Mouse (Mus musculus): Measurements from ENCODE around the gene Gmip. TPM values are rescaled to one million over a fixed set of nuclear protein-coding genes. Genes with fewer than 3 reads are reported as not detected.

The Gmip gene
- polyA plus RNA-seq, 1 experiment from 2014 or later, result 31.5 TPM

- Histone ChIP-seq H3K27me3 (no peaks in the 10 kb centered on the region), H3K27ac (peak overlapping the region; percentile 90), H3K4me2 (peak overlapping the region; percentile 90), H3K4me1 (replicated peaks) (peaks cover 36% of the 10 kb centered on the region), H3K9me3 (no peaks in the 10 kb centered on the region), H3K36me3 (peaks cover 34% of the 10 kb centered on the region), H3K4me3 (peak overlapping the region; percentile 100), H3K9ac (peak overlapping the region; percentile 99)
- WGBS, result under 1% methylated on average over 44 of the region's 48 CpGs
- ATAC-seq (ENCODE audit: low FRiP score), result peak; percentile 84
These were observed 16.9 kb upstream of the Gmip start for GRCm38 (mm10) chr8:69791415-69792068.

- Histone ChIP-seq H3K27me3 (no peaks in the 10 kb centered on the region), H3K4me2 (no peak overlapping the region), H3K4me3 (no peak overlapping the region), H3K4me1 (replicated peaks) (peaks cover 36% of the 10 kb centered on the region), H3K9me3 (no peaks in the 10 kb centered on the region), H3K27ac (no peak overlapping the region), H3K36me3 (peaks cover 55% of the 10 kb centered on the region), H3K9ac (0 out of 2 replicates have a peak overlapping the region, but pooled peaks have one; percentile 5)
- 97% methylated on average over 4 of the region's 4 CpGs for WGBS
- no peak for ATAC-seq (ENCODE audit: low FRiP score)
These were observed 14.8 kb upstream of the Gmip start for GRCm38 (mm10) chr8:69793666-69794065.

GRCm38 (mm10) chr8:69794096-69794495 is 14.4 kb upstream of the Gmip start:
- Histone ChIP-seq H3K4me2 (no peak overlapping the region), H3K4me1 (replicated peaks) (peaks cover 36% of the 10 kb centered on the region), H3K27me3 (no peaks in the 10 kb centered on the region), H3K9ac (0 out of 2 replicates have a peak overlapping the region, but pooled peaks have one; percentile 5), H3K4me3 (no peak overlapping the region), H3K27ac (no peak overlapping the region), H3K9me3 (no peaks in the 10 kb centered on the region), H3K36me3 (peaks cover 59% of the 10 kb centered on the region)
- ATAC-seq (ENCODE audit: low FRiP score), result no peak
- 91% methylated on average over 3 of the region's 3 CpGs for WGBS

- peaks cover 67% of the 10 kb centered on the region for H3K36me3 ChIP-seq
- no peak overlapping the region for H3K9ac ChIP-seq
- H3K4me2 ChIP-seq, result no peak overlapping the region
- no peaks in the 10 kb centered on the region for H3K9me3 ChIP-seq
- H3K27me3 ChIP-seq, result no peaks in the 10 kb centered on the region
- H3K27ac ChIP-seq, result no peak overlapping the region
- H3K4me1 ChIP-seq (replicated peaks), result peaks cover 32% of the 10 kb centered on the region
- no peak for ATAC-seq (ENCODE audit: low FRiP score)
- no peak overlapping the region for H3K4me3 ChIP-seq
- WGBS, result 92% methylated on average over 6 of the region's 6 CpGs
These were observed 13.6 kb upstream of the Gmip start for GRCm38 (mm10) chr8:69794901-69795300.

GRCm38 (mm10) chr8:69796721-69797345 is 11.6 kb upstream of the Gmip start:
- Histone ChIP-seq H3K36me3 (peaks cover 87% of the 10 kb centered on the region), H3K9me3 (no peaks in the 10 kb centered on the region), H3K4me1 (replicated peaks) (peaks cover 22% of the 10 kb centered on the region), H3K4me2 (no peak overlapping the region), H3K27me3 (no peaks in the 10 kb centered on the region), H3K27ac (no peak overlapping the region), H3K9ac (no peak overlapping the region), H3K4me3 (no peak overlapping the region)
- WGBS, result 97% methylated on average over 16 of the region's 16 CpGs
- no peak for ATAC-seq (ENCODE audit: low FRiP score)

GRCm38 (mm10) chr8:69797661-69798060 is 10.8 kb upstream of the Gmip start:
- Histone ChIP-seq H3K27me3 (no peaks in the 10 kb centered on the region), H3K4me2 (no peak overlapping the region), H3K4me3 (no peak overlapping the region), H3K9ac (no peak overlapping the region), H3K27ac (no peak overlapping the region), H3K4me1 (replicated peaks) (peaks cover 14% of the 10 kb centered on the region), H3K9me3 (no peaks in the 10 kb centered on the region), H3K36me3 (peaks cover 95% of the 10 kb centered on the region)
- WGBS, result 94% methylated on average over 10 of the region's 10 CpGs
- ATAC-seq (ENCODE audit: low FRiP score), result no peak

- ATAC-seq (ENCODE audit: low FRiP score), result no peak
- Histone ChIP-seq H3K9me3 (no peaks in the 10 kb centered on the region), H3K9ac (no peak overlapping the region), H3K4me1 (replicated peaks) (no peaks in the 10 kb centered on the region), H3K4me2 (no peak overlapping the region), H3K27me3 (no peaks in the 10 kb centered on the region), H3K36me3 (peaks cover 100% of the 10 kb centered on the region), H3K27ac (no peak overlapping the region), H3K4me3 (no peak overlapping the region)
- 83% methylated on average over 8 of the region's 8 CpGs for WGBS
These were observed 9.2 kb upstream of the Gmip start for GRCm38 (mm10) chr8:69799261-69799660.

- WGBS, result 95% methylated on average over 5 of the region's 5 CpGs
- no peak overlapping the region for H3K27ac ChIP-seq
These were observed 8.5 kb upstream of the Gmip start for GRCm38 (mm10) chr8:69799946-69800345.

GRCm38 (mm10) chr8:69801796-69802195 is 6.7 kb upstream of the Gmip start:
- ATAC-seq (ENCODE audit: low FRiP score), result no peak
- WGBS, result 94% methylated on average over 4 of the region's 4 CpGs

More at GRCm38 (mm10) chr8:69799946-69800345, 8.5 kb upstream of the Gmip start:
- H3K9me3 ChIP-seq, result no peaks in the 10 kb centered on the region
- H3K27me3 ChIP-seq, result no peaks in the 10 kb centered on the region
- no peak for ATAC-seq (ENCODE audit: low FRiP score)
- H3K36me3 ChIP-seq, result peaks cover 98% of the 10 kb centered on the region
- no peak overlapping the region for H3K4me2 ChIP-seq
- no peaks in the 10 kb centered on the region for H3K4me1 ChIP-seq (replicated peaks)
- no peak overlapping the region for H3K9ac ChIP-seq
- H3K4me3 ChIP-seq, result no peak overlapping the region

GRCm38 (mm10) chr8:69802216-69802615 is 6.3 kb upstream of the Gmip start:
- H3K27ac ChIP-seq, result no peak overlapping the region
- no peak overlapping the region for H3K9ac ChIP-seq
- H3K36me3 ChIP-seq, result peaks cover 98% of the 10 kb centered on the region
- no peak overlapping the region for H3K4me3 ChIP-seq
- H3K4me1 ChIP-seq (replicated peaks), result no peaks in the 10 kb centered on the region
- no peaks in the 10 kb centered on the region for H3K27me3 ChIP-seq
- H3K4me2 ChIP-seq, result no peak overlapping the region
- H3K9me3 ChIP-seq, result no peaks in the 10 kb centered on the region
- no peak for ATAC-seq (ENCODE audit: low FRiP score)

More at GRCm38 (mm10) chr8:69801796-69802195, 6.7 kb upstream of the Gmip start:
- Histone ChIP-seq H3K4me3 (no peak overlapping the region), H3K4me1 (replicated peaks) (no peaks in the 10 kb centered on the region), H3K9me3 (no peaks in the 10 kb centered on the region), H3K27me3 (no peaks in the 10 kb centered on the region), H3K36me3 (peaks cover 98% of the 10 kb centered on the region), H3K9ac (no peak overlapping the region), H3K4me2 (no peak overlapping the region), H3K27ac (no peak overlapping the region)

GRCm38 (mm10) chr8:69803366-69803765 is 5.1 kb upstream of the Gmip start:
- Histone ChIP-seq H3K4me2 (no peak overlapping the region), H3K4me1 (replicated peaks) (peaks cover 4% of the 10 kb centered on the region), H3K27ac (no peak overlapping the region), H3K9ac (no peak overlapping the region), H3K27me3 (no peaks in the 10 kb centered on the region), H3K4me3 (no peak overlapping the region), H3K36me3 (peaks cover 97% of the 10 kb centered on the region), H3K9me3 (no peaks in the 10 kb centered on the region)
- no peak for ATAC-seq (ENCODE audit: low FRiP score)
- WGBS, result 90% methylated on average over 7 of the region's 7 CpGs

- Histone ChIP-seq H3K4me1 (replicated peaks) (peaks cover 8% of the 10 kb centered on the region), H3K4me3 (no peak overlapping the region), H3K36me3 (peaks cover 85% of the 10 kb centered on the region), H3K4me2 (no peak overlapping the region), H3K27me3 (no peaks in the 10 kb centered on the region), H3K27ac (no peak overlapping the region), H3K9me3 (no peaks in the 10 kb centered on the region), H3K9ac (no peak overlapping the region)
- 94% methylated on average over 6 of the region's 6 CpGs for WGBS
- no peak for ATAC-seq (ENCODE audit: low FRiP score)
These were observed 3.9 kb upstream of the Gmip start for GRCm38 (mm10) chr8:69804537-69804936.

GRCm38 (mm10) chr8:69805086-69805485 is 3.4 kb upstream of the Gmip start:
- Histone ChIP-seq H3K27me3 (no peaks in the 10 kb centered on the region), H3K9me3 (no peaks in the 10 kb centered on the region), H3K4me3 (no peak overlapping the region), H3K36me3 (peaks cover 81% of the 10 kb centered on the region), H3K27ac (no peak overlapping the region), H3K9ac (no peak overlapping the region), H3K4me2 (no peak overlapping the region), H3K4me1 (replicated peaks) (peaks cover 14% of the 10 kb centered on the region)
- 95% methylated on average over 10 of the region's 10 CpGs for WGBS
- ATAC-seq (ENCODE audit: low FRiP score), result no peak
